ENCODE assay signal across 7 mouse cellular contexts in genomic region chr5:149526467-149526951, GRCm38 (mm10). TPM values are rescaled to one million over a fixed set of nuclear protein-coding genes. Genes with fewer than 3 reads are reported as not detected.
DNase-seq lines count a peak whose midpoint lies in the region; ATAC-seq lines count a peak whose summit lies in the region.

No protein-coding gene starts in this region.

- H3K4me2 ChIP-seq in hindbrain, embryonic 16.5 days (ENCODE audit: low read length), result peak overlapping the region; percentile 29
- H3K4me2 ChIP-seq in lung, embryonic 16.5 days (ENCODE audit: low read depth, low read length), result peak overlapping the region; percentile 27; the same call in 1 of the 2 replicates
- peak overlapping the region; percentile 23; the same call in 1 of the 2 replicates for H3K4me2 ChIP-seq in stomach, embryonic 15.5 days

- no peak overlapping the region for H3K4me3 ChIP-seq in hindbrain, embryonic 16.5 days (ENCODE audit: low read length)
- H3K4me3 ChIP-seq in lung, embryonic 16.5 days (ENCODE audit: low read length), result peak overlapping the region; percentile 8; the same call in 1 of the 2 replicates
- no peak overlapping the region for H3K4me3 ChIP-seq in stomach, embryonic 15.5 days (replicated peaks)

- ATAC-seq in hindbrain, embryonic 16.5 days, result no peak
- ATAC-seq in lung, embryonic 16.5 days (ENCODE audit: low read depth), result peak; percentile 42
- ATAC-seq in stomach, embryonic 15.5 days (ENCODE audit: insufficient read depth, low FRiP score, low read depth), result no peak

- no peaks in the 10 kb centered on the region for H3K9me3 ChIP-seq in hindbrain, embryonic 16.5 days (ENCODE audit: control insufficient read depth, low read length)
- 0 out of 2 replicates have a peak, but pooled peaks cover 2% of the 10 kb centered on the region for H3K9me3 ChIP-seq in lung, embryonic 16.5 days (ENCODE audit: control insufficient read depth, low read length)
- H3K9me3 ChIP-seq in stomach, embryonic 15.5 days, result no peaks in the 10 kb centered on the region

- no peak overlapping the region for H3K9ac ChIP-seq in hindbrain, embryonic 16.5 days (ENCODE audit: low read depth, low read length)
- H3K9ac ChIP-seq in lung, embryonic 16.5 days (ENCODE audit: low read length), result no peak overlapping the region; the same call in 1 of the 2 replicates
- H3K9ac ChIP-seq in stomach, embryonic 15.5 days, result no peak overlapping the region

- H3K27ac ChIP-seq in hindbrain, embryonic 16.5 days (ENCODE audit: low read depth, low read length), result peak overlapping the region; percentile 40
- H3K27ac ChIP-seq in lung, embryonic 16.5 days (ENCODE audit: low read length), result peak overlapping the region; percentile 73
- H3K27ac ChIP-seq in stomach, embryonic 15.5 days, result peak overlapping the region; percentile 21; the same call in 1 of the 2 replicates

- H3K36me3 ChIP-seq in hindbrain, embryonic 16.5 days (ENCODE audit: control insufficient read depth, insufficient read depth, low read length), result no peaks in the 10 kb centered on the region
- H3K36me3 ChIP-seq in lung, embryonic 16.5 days (ENCODE audit: control insufficient read depth, insufficient read depth, low read length), result no peaks in the 10 kb centered on the region
- H3K36me3 ChIP-seq in stomach, embryonic 15.5 days, result no peaks in the 10 kb centered on the region

- DNase-seq in spleen, adult 12 weeks (ENCODE audit: low spot score), result peak; percentile 32
- DNase-seq in spleen, postnatal 14 days (ENCODE audit: low spot score in 2 of 2), result no peak
- DNase-seq in adrenal gland, postnatal 10 days, result peak; percentile 57
- DNase-seq in gastrocnemius, postnatal 14 days, result peak; percentile 57

- peaks cover 46% of the 10 kb centered on the region for H3K4me1 ChIP-seq in hindbrain, embryonic 16.5 days (ENCODE audit: control insufficient read depth, insufficient read depth, low read depth, low read length)
- peaks cover 27% of the 10 kb centered on the region for H3K4me1 ChIP-seq in lung, embryonic 16.5 days (replicated peaks; ENCODE audit: control insufficient read depth, insufficient read depth, low read length)
- peaks cover 17% of the 10 kb centered on the region for H3K4me1 ChIP-seq in stomach, embryonic 15.5 days

- WGBS in hindbrain, embryonic 16.5 days, result 29% methylated on average over 10 of the region's 10 CpGs
- WGBS in lung, embryonic 16.5 days, result 27% methylated on average over 10 of the region's 10 CpGs
- WGBS in stomach, embryonic 15.5 days, result 39% methylated on average over 10 of the region's 10 CpGs

- intact Hi-C loops in gastrocnemius, postnatal 14 days (cut with DNase I; ENCODE audit: low total_unique reads), result no loop called here

- H3K27me3 ChIP-seq in hindbrain, embryonic 16.5 days (replicated peaks; ENCODE audit: control insufficient read depth, insufficient read depth, low read length), result no peaks in the 10 kb centered on the region
- H3K27me3 ChIP-seq in lung, embryonic 16.5 days (ENCODE audit: control insufficient read depth, insufficient read depth, low read depth, low read length), result no peaks in the 10 kb centered on the region
- H3K27me3 ChIP-seq in stomach, embryonic 15.5 days (replicated peaks), result no peaks in the 10 kb centered on the region

RNA-seq across cellular contexts. Expression of gene Wdr95, which starts 2.0 kb away (rescaled TPM):
- under 1 TPM in 1 of 2 experiments, not detected in 1; 0.09 TPM for total RNA-seq in adrenal gland, postnatal 10 days (2021)
- not detected for total RNA-seq in gastrocnemius, postnatal 14 days (2021)
- 0.24 TPM in 2 replicates for polyA plus RNA-seq in hindbrain, embryonic 16.5 days (2015; fragmentation: Nextera tagmentation; extraction: Ambion mirVana)
- polyA plus RNA-seq in lung, embryonic 16.5 days (2015; fragmentation: Nextera tagmentation; extraction: Ambion mirVana), result 0.19 and 0.63 TPM in 2 replicates
- 0.13 and 0.17 TPM in 2 replicates for polyA plus RNA-seq in stomach, embryonic 15.5 days (2015; fragmentation: Nextera tagmentation; extraction: Ambion mirVana)

Comparison
In these comparisons a context has a peak if more than half of its experiments do, and no peak if none do; other contexts are left out.
1. DNase-seq: peak in spleen, adult 12 weeks (single experiment), adrenal gland, postnatal 10 days (single experiment) and gastrocnemius, postnatal 14 days (single experiment); none in spleen, postnatal 14 days (0 of 2).
2. H3K27ac ChIP-seq: peak in every context shown above with its lines; median percentile 73 in lung, embryonic 16.5 days; 40 in hindbrain, embryonic 16.5 days; 21 in stomach, embryonic 15.5 days.
3. Peak in every context shown above with its lines, with median percentiles within 50 percentile points of each other: H3K4me2 ChIP-seq.